Mouse (Mus musculus) limb, embryonic 12.5 days (tissue): ENCODE measurements at regions not wholly inside any gene's neighbourhood (a gene's known extent, or its start where the extent isn't known, plus 50 kb on each side); places are given as distances from the start of the nearest gene placed in this dataset.

ENCODE experiments used
- ATAC-seq: fragments of 200-750 bp; cut with Nextera tagmentation; 2 replicates; pipeline ENCODE4 v1.8.0; 2017; ENCODE audit warnings: low read depth, moderate TSS enrichment; ENCODE audit not compliant: insufficient number of reproducible peaks, insufficient read depth, low FRiP score, low TSS enrichment
- H3K27ac ChIP-seq: fragments of 300-500 bp; sonication (generic); 2 replicates; pipeline ENCODE4 v1.5.1; 2016; ENCODE audit warnings: mild to moderate bottlenecking, moderate library complexity
- H3K27me3 ChIP-seq: fragments of 300-500 bp; sonication (generic); 2 replicates; pipeline ENCODE4 v1.6.1; 2016; ENCODE audit warnings: mild to moderate bottlenecking, moderate library complexity
- H3K36me3 ChIP-seq: fragments of 300-500 bp; sonication (generic); 2 replicates; pipeline ENCODE4 v1.6.1; 2016; ENCODE audit warnings: mild to moderate bottlenecking, moderate library complexity
- H3K4me1 ChIP-seq: fragments of 300-500 bp; sonication (generic); replicated peaks from 2 replicates; pipeline ENCODE4 v1.6.1; 2016
- H3K4me2 ChIP-seq: fragments of 300-500 bp; sonication (generic); 2 replicates; pipeline ENCODE4 v1.6.1; 2016; ENCODE audit warnings: mild to moderate bottlenecking, moderate library complexity
- H3K4me3 ChIP-seq: fragments of 300-500 bp; sonication (generic); replicated peaks from 2 replicates; pipeline ENCODE4 v1.5.1; 2016; ENCODE audit warnings: mild to moderate bottlenecking
- H3K9ac ChIP-seq: fragments of 300-500 bp; sonication (generic); replicated peaks from 2 replicates; pipeline ENCODE4 v1.6.1; 2016; ENCODE audit warnings: mild to moderate bottlenecking, moderate library complexity
- H3K9me3 ChIP-seq: fragments of 300-500 bp; sonication (generic); 2 replicates; pipeline ENCODE4 v1.6.1; 2016; ENCODE audit warnings: mild to moderate bottlenecking, moderate library complexity
- WGBS: fragments of 180-500 bp; shearing (Covaris S2); methylation state at CpG from one replicate; pipeline ENCODE4 v1.1.7; 2016; 5-methylcytosine and 5-hydroxymethylcytosine counted together

DNA sequence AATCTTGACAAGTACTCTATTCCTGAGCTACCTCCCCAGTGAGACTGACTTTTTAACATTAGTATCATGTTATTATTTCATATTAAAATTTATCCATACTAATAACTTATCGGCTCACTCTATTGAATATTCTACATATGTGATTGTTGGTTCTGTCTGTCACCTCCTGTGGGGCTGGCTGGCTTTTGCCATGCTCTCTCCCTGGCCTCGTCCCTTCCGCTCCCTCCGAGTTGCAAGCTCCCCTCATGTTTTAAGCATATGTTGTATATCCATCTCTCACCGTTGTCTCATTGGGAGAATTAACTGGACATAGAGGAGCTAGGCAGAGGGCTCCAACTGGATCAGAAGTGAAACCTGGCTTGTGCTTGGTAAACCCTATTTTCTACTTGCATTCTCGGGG, 81.9 kb upstream of the Klf14 start:
- Histone ChIP-seq H3K27ac (no peak overlapping the region), H3K9me3 (no peaks in the 10 kb centered on the region), H3K36me3 (no peaks in the 10 kb centered on the region), H3K4me1 (peaks cover 6% of the 10 kb centered on the region; the same call in 1 of the 2 replicates), H3K4me2 (no peak overlapping the region), H3K4me3 (no peak overlapping the region), H3K27me3 (no peaks in the 10 kb centered on the region; the same call in 1 of the 2 replicates), H3K9ac (no peak overlapping the region)
- no peak for ATAC-seq
- WGBS, result 87% methylated on average over 6 of the region's 6 CpGs

DNA sequence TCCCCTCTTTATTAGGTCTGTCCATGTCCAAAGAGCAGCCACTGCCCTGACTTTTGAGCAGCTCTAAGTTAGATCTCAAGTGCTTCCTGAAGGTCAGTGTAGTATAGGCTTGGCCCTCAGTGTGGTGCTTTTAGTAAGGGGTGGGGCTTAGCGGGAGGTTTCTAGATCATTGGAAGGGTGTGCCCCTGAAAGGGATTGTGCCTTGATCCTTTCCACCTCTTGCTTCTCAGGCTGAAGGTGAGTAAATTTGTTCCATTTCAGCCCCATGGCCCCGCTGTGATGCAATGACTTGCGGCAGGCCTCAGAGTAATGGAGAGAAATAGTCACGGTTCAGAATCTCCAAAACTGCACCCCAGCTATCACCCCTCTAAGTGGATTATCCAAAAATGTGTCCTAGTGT, 84.5 kb upstream of the Klf14 start:
- no peak for ATAC-seq
- 91% methylated on average over 4 of the region's 4 CpGs for WGBS
- H3K36me3 ChIP-seq, result no peaks in the 10 kb centered on the region

DNA sequence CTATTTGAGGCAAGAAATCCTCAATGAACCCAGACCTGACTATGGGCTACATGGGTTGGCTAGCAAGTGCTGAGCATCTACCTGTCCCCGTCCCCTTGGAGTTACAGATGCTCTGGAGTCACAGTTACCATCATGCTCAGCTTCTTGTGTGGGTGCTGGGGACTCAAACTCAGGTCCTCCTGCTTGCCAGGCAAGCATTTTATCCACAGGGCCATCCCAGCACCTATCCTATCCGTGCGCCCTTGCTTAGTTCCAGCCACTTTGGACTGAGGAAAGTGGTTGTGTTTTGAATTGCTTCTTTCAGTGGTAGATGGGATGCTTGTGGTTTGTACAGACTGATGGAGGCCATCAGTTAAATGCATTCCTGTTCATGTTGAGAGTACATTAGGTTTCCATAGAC, 85.0 kb upstream of the Klf14 start:
- Histone ChIP-seq H3K27me3 (no peaks in the 10 kb centered on the region; the same call in 1 of the 2 replicates), H3K4me1 (no peaks in the 10 kb centered on the region), H3K27ac (no peak overlapping the region), H3K4me3 (no peak overlapping the region), H3K9ac (no peak overlapping the region), H3K9me3 (no peaks in the 10 kb centered on the region), H3K4me2 (no peak overlapping the region), H3K36me3 (no peaks in the 10 kb centered on the region)
- ATAC-seq, result no peak
- 94% methylated on average over 3 of the region's 3 CpGs for WGBS

More for the DNA sequence above, 84.5 kb upstream of the Klf14 start:
- no peaks in the 10 kb centered on the region for H3K9me3 ChIP-seq
- no peaks in the 10 kb centered on the region for H3K4me1 ChIP-seq
- H3K9ac ChIP-seq, result no peak overlapping the region
- no peaks in the 10 kb centered on the region; the same call in 1 of the 2 replicates for H3K27me3 ChIP-seq
- H3K27ac ChIP-seq, result no peak overlapping the region
- H3K4me2 ChIP-seq, result no peak overlapping the region
- no peak overlapping the region for H3K4me3 ChIP-seq

DNA sequence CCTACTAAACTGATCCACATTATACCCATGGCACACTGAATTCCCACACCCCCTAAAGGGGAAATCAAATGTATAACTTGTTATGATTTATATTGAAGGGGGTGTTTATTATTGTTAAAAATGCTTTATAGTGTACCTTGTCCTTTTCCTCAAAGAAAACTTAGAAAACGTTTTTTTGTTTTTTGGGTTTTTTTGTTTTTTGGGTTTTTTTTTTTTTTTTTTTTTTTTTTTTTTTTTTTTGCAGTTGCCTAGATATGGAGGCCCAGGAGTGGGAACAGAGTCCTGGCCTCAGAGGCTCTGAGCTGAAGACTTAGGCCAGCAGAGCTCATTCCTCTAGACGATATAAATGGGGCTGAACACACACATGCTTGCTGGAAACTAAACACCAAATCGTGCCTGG, 87.3 kb upstream of the Klf14 start:
- WGBS, result 69% methylated on average over 3 of the region's 3 CpGs
- Histone ChIP-seq H3K36me3 (no peaks in the 10 kb centered on the region), H3K4me2 (no peak overlapping the region), H3K27me3 (no peaks in the 10 kb centered on the region; the same call in 1 of the 2 replicates), H3K9me3 (no peaks in the 10 kb centered on the region), H3K27ac (no peak overlapping the region), H3K4me3 (no peak overlapping the region), H3K4me1 (peaks cover 11% of the 10 kb centered on the region), H3K9ac (no peak overlapping the region)
- no peak for ATAC-seq

DNA sequence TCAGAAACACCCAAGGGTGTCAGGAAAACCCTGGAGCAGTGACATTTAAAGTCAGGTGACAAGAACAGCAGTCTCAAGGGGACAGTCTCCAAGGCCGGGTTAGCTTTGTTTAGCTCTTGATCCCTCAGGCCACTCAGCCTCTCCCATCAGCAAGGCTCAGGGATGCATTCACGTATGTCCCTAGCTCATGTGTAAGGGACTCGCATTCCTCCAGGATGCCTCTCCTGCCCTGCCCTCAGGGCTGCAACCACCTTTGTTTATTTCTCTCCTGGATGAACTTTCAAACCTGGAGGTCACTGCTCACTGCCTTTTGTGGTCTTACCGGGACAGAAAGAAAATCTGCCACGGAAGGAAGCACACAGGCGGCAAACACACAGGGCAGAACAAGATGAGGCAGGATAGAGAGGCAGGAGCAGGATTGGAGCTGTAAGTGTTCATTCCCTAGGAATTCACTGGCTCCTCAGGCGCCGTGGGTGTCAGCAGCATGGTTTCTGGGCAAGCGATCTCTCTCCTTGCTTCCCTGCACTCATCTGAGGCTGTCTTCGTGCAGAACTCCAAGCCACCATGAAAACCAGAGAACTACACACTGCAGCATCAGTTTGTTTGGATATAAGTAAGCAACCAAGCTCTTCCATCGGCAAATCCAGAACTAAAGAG, 90.2 kb upstream of the Klf14 start:
- H3K4me2 ChIP-seq, result no peak overlapping the region
- H3K9me3 ChIP-seq, result no peaks in the 10 kb centered on the region
- H3K4me1 ChIP-seq, result peaks cover 16% of the 10 kb centered on the region
- H3K9ac ChIP-seq, result no peak overlapping the region
- H3K36me3 ChIP-seq, result no peaks in the 10 kb centered on the region
- no peaks in the 10 kb centered on the region; the same call in 1 of the 2 replicates for H3K27me3 ChIP-seq
- no peak overlapping the region for H3K4me3 ChIP-seq
- no peak for ATAC-seq
- no peak overlapping the region for H3K27ac ChIP-seq
- 66% methylated on average over 11 of the region's 11 CpGs for WGBS

DNA sequence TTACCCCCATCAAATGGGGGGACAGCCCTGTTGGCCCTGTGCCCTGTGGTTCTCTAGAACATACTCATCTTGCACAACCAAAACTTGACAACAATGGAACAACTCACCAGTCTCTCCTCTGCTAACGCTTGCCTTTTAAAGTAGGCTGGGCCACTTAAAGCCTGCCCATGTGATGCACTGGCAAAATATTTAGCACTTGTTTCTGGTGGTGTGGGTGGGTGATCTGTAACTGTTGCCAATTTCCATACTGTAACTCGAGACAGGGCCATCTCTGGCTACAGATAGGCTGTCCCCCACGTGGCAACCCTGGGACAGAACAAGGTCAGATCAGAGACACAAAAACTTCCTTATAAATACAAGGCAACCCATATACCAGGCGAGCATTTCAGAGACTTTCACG, 92.0 kb upstream of the Klf14 start:
- H3K27me3 ChIP-seq, result no peaks in the 10 kb centered on the region
- no peak overlapping the region for H3K27ac ChIP-seq
- H3K4me3 ChIP-seq, result no peak overlapping the region
- no peak overlapping the region for H3K4me2 ChIP-seq
- no peak overlapping the region for H3K9ac ChIP-seq
- ATAC-seq, result no peak
- no peaks in the 10 kb centered on the region for H3K36me3 ChIP-seq
- no peaks in the 10 kb centered on the region for H3K9me3 ChIP-seq
- 60% methylated on average over 5 of the region's 5 CpGs for WGBS
- peaks cover 16% of the 10 kb centered on the region for H3K4me1 ChIP-seq

DNA sequence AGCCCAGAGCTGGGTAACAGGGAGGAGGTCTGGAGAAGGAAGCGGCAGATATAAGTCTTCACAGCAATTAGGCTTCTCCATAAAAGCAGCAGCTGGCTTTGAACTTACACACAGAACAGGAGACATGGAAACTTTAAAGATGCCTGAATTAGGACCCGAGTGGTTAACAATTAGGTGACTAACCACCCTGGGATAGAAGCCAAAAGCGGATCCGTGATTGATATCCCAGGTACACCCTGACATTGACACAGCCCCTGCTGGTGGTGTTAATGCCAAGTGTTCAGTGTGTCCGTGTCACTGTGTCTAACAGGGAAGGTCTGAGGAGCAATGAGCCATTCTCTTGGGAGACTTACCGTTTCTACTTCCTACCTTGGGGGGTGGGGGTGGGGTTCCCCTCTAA, 92.9 kb upstream of the Klf14 start:
- H3K9me3 ChIP-seq, result no peaks in the 10 kb centered on the region
- no peak for ATAC-seq
- 64% methylated on average over 6 of the region's 6 CpGs for WGBS
- no peak overlapping the region for H3K4me3 ChIP-seq
- no peak overlapping the region for H3K4me2 ChIP-seq
- H3K9ac ChIP-seq, result no peak overlapping the region
- H3K27me3 ChIP-seq, result no peaks in the 10 kb centered on the region
- H3K27ac ChIP-seq, result no peak overlapping the region
- peaks cover 16% of the 10 kb centered on the region for H3K4me1 ChIP-seq
- no peaks in the 10 kb centered on the region for H3K36me3 ChIP-seq

DNA sequence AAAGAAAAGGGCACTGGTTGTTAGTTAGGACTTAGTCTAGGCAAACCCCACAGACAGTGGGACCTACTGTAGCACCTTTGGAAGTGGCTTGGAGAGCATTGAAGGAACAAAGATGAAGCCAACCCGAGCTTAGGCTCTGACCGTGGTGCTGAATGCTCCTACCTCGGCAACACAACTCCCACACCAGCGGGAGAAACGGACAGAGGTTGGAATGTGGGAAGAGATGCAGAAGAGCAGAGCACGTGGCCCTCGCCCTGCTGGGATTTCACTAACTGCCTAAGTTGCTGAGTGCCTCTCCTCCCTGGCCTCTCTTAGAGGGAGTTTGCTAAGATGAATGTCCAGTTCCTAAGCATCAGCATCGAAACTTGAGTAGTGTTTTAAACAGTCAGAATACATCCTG, 94.1 kb upstream of the Klf14 start:
- no peak overlapping the region for H3K4me3 ChIP-seq
- H3K27me3 ChIP-seq, result no peaks in the 10 kb centered on the region
- 12% methylated on average over 8 of the region's 8 CpGs for whole genome bisulfite sequencing
- no peaks in the 10 kb centered on the region for H3K9me3 ChIP-seq
- no peak overlapping the region for H3K9ac ChIP-seq
- no peak overlapping the region for H3K4me2 ChIP-seq
- H3K27ac ChIP-seq, result no peak overlapping the region
- no peak for ATAC-seq
- peaks cover 16% of the 10 kb centered on the region for H3K4me1 ChIP-seq
- no peaks in the 10 kb centered on the region for H3K36me3 ChIP-seq

DNA sequence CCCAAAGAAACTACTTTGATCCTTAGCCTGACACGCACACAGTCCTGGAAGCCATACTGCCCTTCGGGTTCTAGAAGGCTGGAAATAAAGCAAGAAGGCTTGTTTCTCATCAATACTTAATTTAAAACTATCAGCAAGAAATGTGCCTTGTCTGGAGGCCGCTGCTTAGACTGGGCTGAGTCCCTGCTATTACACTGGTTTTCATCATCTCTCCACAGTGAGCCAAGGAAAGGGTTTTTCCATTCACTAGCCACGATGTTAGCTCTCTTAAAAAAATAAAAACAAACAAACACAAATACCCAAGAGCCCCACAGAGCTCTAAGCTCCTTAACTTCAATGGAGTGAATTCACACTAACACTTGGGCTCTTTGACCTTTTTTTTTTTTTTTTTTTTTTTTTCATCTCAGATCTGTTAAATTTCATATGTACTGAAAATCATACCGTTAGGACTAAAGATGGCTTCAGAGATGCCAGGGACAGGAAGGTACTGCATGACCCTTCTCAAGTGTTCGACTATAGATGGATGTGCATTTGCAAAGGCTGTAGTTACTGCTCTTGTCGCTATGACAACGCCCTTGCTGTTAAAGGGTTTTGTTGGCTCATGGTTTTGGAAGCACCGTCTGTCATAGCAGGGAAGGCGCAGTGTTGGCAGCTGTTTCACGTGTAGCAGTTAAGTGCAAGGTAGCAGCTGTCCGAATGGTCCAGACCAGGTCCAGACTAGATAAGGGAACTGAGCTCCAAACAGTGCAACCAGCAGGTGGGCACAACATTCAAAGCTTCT, 98.1 kb upstream of the Klf14 start:
- H3K4me1 ChIP-seq, result no peaks in the 10 kb centered on the region; the same call in 1 of the 2 replicates
- no peak overlapping the region for H3K4me3 ChIP-seq
- no peak overlapping the region for H3K27ac ChIP-seq
- no peaks in the 10 kb centered on the region for H3K27me3 ChIP-seq
- no peak for ATAC-seq
- H3K4me2 ChIP-seq, result no peak overlapping the region
- no peak overlapping the region for H3K9ac ChIP-seq
- WGBS, result 75% methylated on average over 12 of the region's 12 CpGs
- no peaks in the 10 kb centered on the region for H3K36me3 ChIP-seq
- H3K9me3 ChIP-seq, result no peaks in the 10 kb centered on the region

DNA sequence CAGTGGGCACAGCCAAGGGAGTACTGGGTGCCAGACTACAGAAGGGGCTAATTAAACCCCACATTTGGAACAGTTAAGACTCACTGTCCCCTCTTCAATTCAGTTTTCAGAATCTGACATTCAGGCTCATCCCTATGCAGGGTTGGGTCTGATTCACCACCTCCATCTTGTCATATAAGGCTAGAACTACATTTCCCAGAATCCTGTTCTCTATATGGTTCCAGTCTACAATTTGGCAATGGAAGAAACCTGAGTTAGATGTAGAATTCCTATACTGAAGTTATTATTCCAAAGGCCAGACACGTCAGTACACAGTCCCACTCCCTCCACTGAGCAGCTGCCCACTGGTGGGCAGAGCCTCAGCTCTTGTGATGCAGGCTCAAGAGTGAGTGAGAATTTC, 99.4 kb upstream of the Klf14 start:
- Histone ChIP-seq H3K27me3 (no peaks in the 10 kb centered on the region), H3K36me3 (no peaks in the 10 kb centered on the region), H3K4me1 (no peaks in the 10 kb centered on the region), H3K4me3 (no peak overlapping the region), H3K4me2 (no peak overlapping the region), H3K9ac (no peak overlapping the region), H3K9me3 (no peaks in the 10 kb centered on the region), H3K27ac (no peak overlapping the region)
- ATAC-seq, result no peak
- 84% methylated on average over 1 of the region's 1 CpGs for WGBS

DNA sequence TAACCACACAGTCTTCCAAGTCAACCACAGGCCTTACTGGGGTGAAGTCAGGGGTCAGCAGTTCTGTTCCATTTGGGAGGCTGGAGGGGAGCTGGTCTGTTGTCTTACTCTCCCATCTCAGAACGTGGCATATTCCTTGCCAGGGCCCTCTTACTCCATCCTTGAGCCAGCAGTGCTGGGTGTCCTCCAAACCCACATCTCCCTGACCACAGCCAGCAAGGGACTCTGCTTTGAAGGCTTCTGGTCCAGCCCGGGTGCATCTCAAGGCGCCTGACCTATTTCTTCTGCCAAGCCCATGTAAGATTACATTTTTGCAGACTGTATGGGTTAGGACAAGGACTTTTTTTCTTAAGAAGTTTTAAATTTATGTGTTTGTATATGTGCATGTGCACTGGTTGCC, 100.1 kb upstream of the Klf14 start:
- Histone ChIP-seq H3K36me3 (no peaks in the 10 kb centered on the region), H3K4me1 (no peaks in the 10 kb centered on the region), H3K27me3 (no peaks in the 10 kb centered on the region), H3K4me3 (no peak overlapping the region), H3K4me2 (no peak overlapping the region), H3K9ac (no peak overlapping the region), H3K27ac (no peak overlapping the region), H3K9me3 (no peaks in the 10 kb centered on the region)
- no peak for ATAC-seq
- WGBS, result 87% methylated on average over 3 of the region's 3 CpGs
